Mouse (Mus musculus) hindbrain, embryonic 15.5 days (tissue): ENCODE results near the gene Prrc2a. TPM values are rescaled to one million over a fixed set of nuclear protein-coding genes. Genes with fewer than 3 reads are reported as not detected.

Experiments
- ATAC-seq: fragments of 200-750 bp; cut with Nextera tagmentation; 2 replicates; pipeline ENCODE4 v1.8.0; 2017; ENCODE audit warnings: low read depth, moderate number of reproducible peaks, moderate TSS enrichment; ENCODE audit not compliant: low FRiP score
- H3K27ac ChIP-seq: fragments of 300-500 bp; sonication (generic); replicated peaks from 2 replicates; pipeline ENCODE4 v1.5.1; 2015; ENCODE audit warnings: mild to moderate bottlenecking, inconsistent platforms
- H3K27me3 ChIP-seq: fragments of 300-500 bp; sonication (generic); 2 replicates; pipeline ENCODE4 v1.6.1; 2015; ENCODE audit warnings: control low read depth, inconsistent platforms
- H3K36me3 ChIP-seq: fragments of 300-500 bp; sonication (generic); 2 replicates; pipeline ENCODE4 v1.6.1; 2015; ENCODE audit warnings: control low read depth, inconsistent platforms
- H3K4me1 ChIP-seq: fragments of 300-500 bp; sonication (generic); replicated peaks from 2 replicates; pipeline ENCODE4 v1.6.1; 2015; ENCODE audit warnings: control low read depth, inconsistent platforms
- H3K4me2 ChIP-seq: fragments of 300-500 bp; sonication (generic); 2 replicates; pipeline ENCODE4 v1.6.1; 2015; ENCODE audit warnings: moderate library complexity, mild to moderate bottlenecking, inconsistent platforms
- H3K4me3 ChIP-seq: fragments of 300-500 bp; sonication (generic); 2 replicates; pipeline ENCODE4 v1.5.1; 2015; ENCODE audit warnings: mild to moderate bottlenecking, inconsistent platforms
- H3K9ac ChIP-seq: fragments of 300-500 bp; sonication (generic); 2 replicates; pipeline ENCODE4 v1.6.1; 2015; ENCODE audit warnings: inconsistent platforms
- H3K9me3 ChIP-seq: fragments of 300-500 bp; sonication (generic); 2 replicates; pipeline ENCODE4 v1.6.1; 2016; ENCODE audit warnings: control low read depth, inconsistent platforms
- WGBS: fragments of 180-500 bp; shearing (Covaris S2); methylation state at CpG from one replicate; pipeline ENCODE4 v1.1.7; 2015; 5-methylcytosine and 5-hydroxymethylcytosine counted together
- polyA plus RNA-seq: library from polyadenylated mRNA; unstranded; fragments of >200 nt; fragmentation: Nextera tagmentation; extraction: Ambion mirVana; gene quantifications from 2 replicates; pipeline ENCODE4 v1.2.1, GENCODE M21; 2015

Gene Prrc2a
- polyA plus RNA-seq, 1 experiment from 2014 or later, result 175 TPM

DNA sequence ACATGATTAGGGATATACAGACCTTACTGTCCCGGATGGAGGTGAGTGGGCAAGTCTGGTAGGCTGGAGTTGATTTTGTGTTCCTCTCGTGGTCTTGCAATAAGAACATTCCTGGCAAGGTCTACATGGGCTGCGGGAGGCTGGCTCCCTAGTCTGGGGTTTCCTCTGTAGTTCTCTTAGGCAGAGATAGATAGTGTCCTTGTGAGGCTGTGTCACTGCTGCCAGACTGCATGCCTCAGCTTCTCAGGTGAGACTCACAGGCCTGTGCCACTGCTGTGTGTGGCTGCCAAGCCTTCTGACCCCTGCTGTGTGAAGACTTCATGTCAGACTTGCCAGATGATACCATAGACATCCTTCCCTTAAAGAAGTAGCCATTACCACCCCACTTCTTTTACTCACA is 25.4 kb downstream of the Prrc2a start:
- H3K27ac ChIP-seq, result no peak overlapping the region
- no peak for ATAC-seq
- no peak overlapping the region for H3K4me2 ChIP-seq
- H3K4me3 ChIP-seq, result no peak overlapping the region
- peaks cover 59% of the 10 kb centered on the region for H3K36me3 ChIP-seq
- no peaks in the 10 kb centered on the region for H3K27me3 ChIP-seq
- H3K4me1 ChIP-seq, result peaks cover 29% of the 10 kb centered on the region
- no peak overlapping the region for H3K9ac ChIP-seq
- H3K9me3 ChIP-seq, result no peaks in the 10 kb centered on the region
- 97% methylated on average over 3 of the region's 3 CpGs for WGBS

DNA sequence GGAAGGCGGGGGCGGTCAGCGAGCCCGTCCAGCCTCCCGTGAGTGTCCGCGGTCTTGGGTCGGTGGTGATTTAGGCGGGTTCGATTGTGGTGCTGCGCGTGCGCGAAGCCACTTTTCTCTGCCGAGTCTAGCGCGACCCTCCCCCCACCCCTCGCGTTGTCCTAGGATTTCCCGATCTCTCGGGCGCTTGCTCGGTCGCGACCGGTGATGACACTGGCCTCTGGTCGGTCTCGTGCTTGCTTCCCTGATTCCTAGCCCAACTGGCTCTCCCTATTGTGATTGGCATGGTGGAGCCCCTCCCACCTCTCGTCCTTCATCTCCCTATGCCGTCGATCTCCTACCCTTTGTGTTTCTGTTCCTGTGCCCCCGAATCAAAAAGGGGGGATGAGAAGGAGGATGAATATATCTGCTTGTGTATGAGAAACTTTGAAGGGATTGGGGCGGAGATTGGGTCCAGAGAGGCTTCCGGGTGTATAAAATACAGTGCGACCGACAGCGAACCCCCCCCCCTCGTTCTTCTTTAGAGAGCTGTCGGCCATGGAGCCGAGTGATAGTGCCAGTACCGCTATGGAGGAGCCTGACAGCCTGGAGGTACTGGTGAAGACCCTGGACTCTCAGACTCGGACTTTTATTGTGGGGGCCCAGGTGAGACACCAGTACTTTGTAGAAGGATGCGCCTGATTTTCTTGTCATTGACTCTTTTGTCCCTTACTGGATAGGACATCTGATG is 28.9 kb downstream of the Prrc2a start:
- ATAC-seq, result peak; percentile 78
- WGBS, result under 1% methylated on average over 43 of the region's 43 CpGs
- peaks cover 29% of the 10 kb centered on the region for H3K4me1 ChIP-seq
- H3K4me2 ChIP-seq, result peak overlapping the region; percentile 91
- H3K9ac ChIP-seq, result peak overlapping the region; percentile 82
- peak overlapping the region; percentile 99 for H3K27ac ChIP-seq
- H3K4me3 ChIP-seq, result peak overlapping the region; percentile 88
- H3K36me3 ChIP-seq, result peaks cover 24% of the 10 kb centered on the region
- H3K27me3 ChIP-seq, result no peaks in the 10 kb centered on the region
- H3K9me3 ChIP-seq, result no peaks in the 10 kb centered on the region

DNA sequence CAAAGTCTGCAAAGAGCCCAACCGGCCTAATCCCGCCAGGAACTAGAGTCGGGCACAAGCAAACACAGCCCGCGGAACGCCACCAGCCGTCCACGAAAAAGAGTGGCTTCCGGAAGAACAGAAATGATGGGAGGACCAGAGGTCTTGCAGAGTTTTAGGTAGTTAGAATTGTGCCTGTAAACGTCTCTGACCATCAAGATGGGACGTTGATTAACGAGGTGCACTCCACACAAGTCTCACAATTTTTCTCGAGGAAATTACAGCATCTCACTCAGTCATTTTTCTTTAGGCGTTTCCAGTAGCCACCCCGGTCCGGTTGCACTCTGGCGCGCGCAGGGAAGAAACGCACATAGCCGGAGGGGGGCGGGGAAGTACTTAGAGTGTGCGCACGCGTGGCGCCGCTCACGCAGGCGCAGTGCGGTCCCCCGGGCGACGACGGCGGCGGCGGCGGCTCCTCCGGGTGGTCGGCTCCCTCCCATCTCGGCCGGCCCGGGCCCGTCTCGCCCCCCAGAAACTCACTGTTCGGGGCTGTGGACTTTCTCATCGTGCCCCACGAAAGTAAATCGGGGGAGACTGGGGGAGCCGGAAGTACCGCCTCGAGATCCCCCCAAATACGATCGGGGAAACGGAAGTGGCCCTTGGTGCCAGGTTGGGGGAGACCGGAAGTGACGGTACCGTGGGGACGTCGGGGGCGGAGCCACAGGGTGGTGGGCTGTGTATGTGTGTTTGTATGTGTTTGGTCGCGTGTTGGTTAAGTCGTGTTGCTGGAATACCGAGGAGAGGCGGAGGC is 29.7 kb downstream of the Prrc2a start, which contains the start of gene Bag6:
TSS of gene Bag6 (plus strand) at position 378 of the 790 bp plus-strand sequence.
- peak; percentile 96 for ATAC-seq
- H3K4me1 ChIP-seq, result peaks cover 29% of the 10 kb centered on the region
- H3K27me3 ChIP-seq, result no peaks in the 10 kb centered on the region
- H3K27ac ChIP-seq, result peak within 1 kb of the TSS; percentile 99
- H3K4me3 ChIP-seq, result peak within 1 kb of the TSS; percentile 88
- H3K9ac ChIP-seq, result peak within 1 kb of the TSS; percentile 82
- under 1% methylated on average over 65 of the region's 66 CpGs for WGBS
- peaks cover 16% of the 10 kb centered on the region for H3K36me3 ChIP-seq
- H3K4me2 ChIP-seq, result peak within 1 kb of the TSS; percentile 91
- H3K9me3 ChIP-seq, result no peaks in the 10 kb centered on the region

DNA sequence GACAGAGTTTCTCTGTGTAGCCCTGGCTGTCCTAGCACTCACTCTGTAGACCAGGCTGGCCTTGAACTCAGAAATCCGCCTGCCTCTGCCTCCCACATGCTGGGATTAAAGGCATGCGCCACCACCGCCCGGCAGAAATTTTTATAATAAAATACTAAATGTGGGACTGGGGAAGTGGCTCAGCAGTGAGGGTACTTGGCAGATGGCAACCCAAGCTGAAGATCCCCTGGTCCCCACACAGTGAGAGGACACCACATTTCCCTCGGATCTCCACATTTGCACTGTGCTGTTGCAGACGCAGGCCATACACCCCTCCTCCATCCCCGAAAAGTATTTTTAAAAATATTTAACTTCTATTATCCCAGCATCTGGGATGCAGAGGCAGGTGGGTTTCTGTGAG is 31.2 kb downstream of the Prrc2a start:
- 90% methylated on average over 7 of the region's 7 CpGs for WGBS
- Histone ChIP-seq H3K4me1 (peaks cover 29% of the 10 kb centered on the region), H3K9ac (no peak overlapping the region), H3K27ac (no peak overlapping the region), H3K27me3 (no peaks in the 10 kb centered on the region), H3K36me3 (peaks cover 6% of the 10 kb centered on the region; the same call in 1 of the 2 replicates), H3K4me3 (no peak overlapping the region), H3K9me3 (no peaks in the 10 kb centered on the region), H3K4me2 (no peak overlapping the region)
- ATAC-seq, result no peak

DNA sequence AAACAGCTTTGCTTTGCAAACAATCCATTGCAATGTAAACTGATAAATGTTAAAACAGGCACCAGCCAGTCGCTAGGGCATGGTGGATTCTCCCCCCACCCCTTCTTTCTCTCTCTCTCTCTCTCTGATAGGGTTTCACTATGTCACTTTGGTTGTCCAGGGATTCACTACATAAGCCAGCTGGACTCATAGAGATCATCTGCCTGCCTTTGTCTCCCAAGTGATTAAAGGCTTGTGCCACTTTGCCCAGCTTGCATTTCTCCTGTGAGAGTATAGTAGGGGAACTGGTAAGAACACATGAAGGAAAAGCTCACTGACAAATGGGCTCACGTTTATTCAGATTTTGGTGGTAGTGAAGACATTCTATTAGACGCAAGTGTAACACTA is 32.5 kb downstream of the Prrc2a start:
- H3K27ac ChIP-seq, result no peak overlapping the region
- H3K36me3 ChIP-seq, result 0 out of 2 replicates have a peak, but pooled peaks cover 5% of the 10 kb centered on the region
- ATAC-seq, result no peak
- no peak overlapping the region for H3K4me3 ChIP-seq
- H3K9me3 ChIP-seq, result no peaks in the 10 kb centered on the region
- no peak overlapping the region for H3K9ac ChIP-seq
- H3K27me3 ChIP-seq, result no peaks in the 10 kb centered on the region
- H3K4me1 ChIP-seq, result peaks cover 25% of the 10 kb centered on the region
- H3K4me2 ChIP-seq, result no peak overlapping the region
- WGBS, result 82% methylated on average over 3 of the region's 3 CpGs

DNA sequence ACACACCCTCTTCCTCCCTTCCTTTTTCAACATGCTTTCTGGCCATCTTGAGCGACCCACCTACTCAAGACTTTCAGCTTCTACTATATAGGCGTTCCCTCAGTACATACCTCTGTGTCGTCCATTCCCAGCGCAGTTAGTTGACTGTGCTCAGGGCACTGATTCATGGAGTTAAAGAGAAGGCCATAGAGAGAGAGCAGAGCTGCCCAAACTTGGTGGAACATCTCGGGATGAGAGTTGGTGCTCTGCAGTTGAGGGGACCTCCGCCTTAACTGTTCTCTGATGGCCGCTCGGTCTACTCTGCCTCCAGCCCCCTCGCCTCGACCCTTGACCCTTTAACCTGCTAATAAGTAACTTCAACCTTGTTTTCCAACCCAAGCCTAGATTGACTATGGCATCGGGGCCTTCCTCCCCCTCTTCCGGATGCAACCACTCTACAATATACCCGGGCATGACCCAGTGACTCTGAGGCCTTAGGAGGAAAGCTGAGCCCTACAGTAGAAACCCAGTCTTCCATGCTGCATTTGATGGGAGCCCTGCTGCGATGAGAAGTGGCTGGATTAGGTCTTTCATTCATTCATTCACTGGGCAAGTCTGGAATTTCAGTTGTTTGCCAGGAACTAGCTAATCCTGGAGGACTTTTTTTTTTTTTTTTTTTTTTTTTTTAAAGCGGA is 33.1 kb downstream of the Prrc2a start, which contains the start of gene Apom:
TSS of gene Apom (minus strand) at position 551 of the 674 bp plus-strand sequence.
- Histone ChIP-seq H3K9ac (no peak within 1 kb of the TSS), H3K27ac (no peak within 1 kb of the TSS), H3K9me3 (no peaks in the 10 kb centered on the region), H3K27me3 (no peaks in the 10 kb centered on the region), H3K4me3 (no peak within 1 kb of the TSS), H3K4me2 (no peak within 1 kb of the TSS), H3K36me3 (0 out of 2 replicates have a peak, but pooled peaks cover 5% of the 10 kb centered on the region), H3K4me1 (peaks cover 25% of the 10 kb centered on the region)
- no peak for ATAC-seq
- 82% methylated on average over 15 of the region's 15 CpGs for WGBS

DNA sequence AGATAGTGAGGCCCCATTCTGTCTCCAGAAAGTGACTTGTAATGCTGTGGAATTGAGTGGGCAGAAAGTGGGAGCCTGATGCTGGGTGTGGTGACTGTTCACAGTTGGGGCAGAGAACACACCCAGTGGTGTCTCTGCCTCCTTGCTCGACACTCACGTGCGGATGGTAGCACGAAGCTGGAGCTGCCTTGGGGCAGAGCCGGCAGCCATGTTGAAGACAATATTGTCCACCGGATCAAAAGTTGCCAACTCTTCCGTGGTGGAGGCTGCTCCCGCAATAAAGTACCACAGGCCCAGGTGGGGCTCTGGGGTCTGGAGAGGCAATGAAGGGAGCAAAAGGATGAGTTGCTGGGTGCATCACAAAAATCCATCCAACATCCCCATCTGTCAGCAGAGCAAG is 33.7 kb downstream of the Prrc2a start:
- no peak for ATAC-seq
- WGBS, result 90% methylated on average over 8 of the region's 8 CpGs

DNA sequence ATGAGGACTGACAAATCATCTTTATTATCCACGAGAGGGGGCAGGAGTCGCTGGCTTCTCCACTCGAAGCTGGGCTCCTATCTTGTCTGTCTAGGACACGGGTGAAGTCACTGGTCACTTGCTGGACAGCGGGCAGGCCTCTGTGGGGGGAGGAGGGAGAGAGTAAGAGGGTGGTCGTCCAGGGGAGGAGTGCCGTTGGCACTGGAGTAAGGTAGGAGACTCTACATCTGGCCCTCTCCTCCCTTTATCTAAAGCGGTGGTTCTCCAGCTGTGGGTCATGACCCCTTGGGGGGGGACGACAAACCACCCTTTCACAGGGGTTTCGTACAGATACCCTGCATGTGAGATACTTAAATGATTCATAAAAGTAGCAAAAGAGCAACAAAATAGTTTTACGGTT is 35.7 kb downstream of the Prrc2a start:
- peaks cover 34% of the 10 kb centered on the region for H3K4me1 ChIP-seq
- H3K4me2 ChIP-seq, result no peak overlapping the region
- ATAC-seq, result no peak
- no peaks in the 10 kb centered on the region for H3K27me3 ChIP-seq
- 64% methylated on average over 11 of the region's 11 CpGs for WGBS
- H3K9me3 ChIP-seq, result no peaks in the 10 kb centered on the region
- no peak overlapping the region for H3K27ac ChIP-seq
- H3K4me3 ChIP-seq, result no peak overlapping the region
- H3K9ac ChIP-seq, result no peak overlapping the region
- H3K36me3 ChIP-seq, result peaks cover 10% of the 10 kb centered on the region

More for the DNA sequence above, 33.7 kb downstream of the Prrc2a start:
- no peak overlapping the region for H3K4me2 ChIP-seq
- H3K36me3 ChIP-seq, result 0 out of 2 replicates have a peak, but pooled peaks cover 5% of the 10 kb centered on the region
- H3K4me3 ChIP-seq, result no peak overlapping the region
- no peaks in the 10 kb centered on the region for H3K27me3 ChIP-seq
- H3K9me3 ChIP-seq, result no peaks in the 10 kb centered on the region
- H3K9ac ChIP-seq, result no peak overlapping the region
- H3K27ac ChIP-seq, result no peak overlapping the region
- peaks cover 24% of the 10 kb centered on the region for H3K4me1 ChIP-seq

DNA sequence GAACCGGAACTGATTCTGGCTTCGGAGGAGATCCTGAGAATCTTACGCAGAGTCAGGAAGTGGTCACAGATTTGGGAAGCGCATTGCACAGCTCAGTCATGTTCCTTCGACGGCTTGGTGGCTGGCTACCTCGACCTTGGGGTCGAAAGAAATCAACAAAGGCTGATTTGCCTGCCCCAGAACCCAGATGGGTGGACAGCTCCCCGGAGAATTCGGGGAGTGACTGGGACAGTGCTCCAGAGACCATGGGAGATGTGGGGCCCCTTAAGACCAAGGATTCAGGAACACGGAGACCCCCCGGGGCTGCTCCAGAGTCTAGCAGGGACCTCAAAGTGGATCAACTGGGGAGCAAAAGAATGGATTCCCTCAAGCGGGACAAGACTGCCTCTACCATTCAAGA is 37.7 kb downstream of the Prrc2a start:
- Histone ChIP-seq H3K4me3 (peak overlapping the region; percentile 54), H3K9ac (peak overlapping the region; percentile 60), H3K4me1 (peaks cover 43% of the 10 kb centered on the region), H3K27me3 (no peaks in the 10 kb centered on the region), H3K36me3 (peaks cover 15% of the 10 kb centered on the region), H3K4me2 (peak overlapping the region; percentile 67), H3K27ac (peak overlapping the region; percentile 72), H3K9me3 (no peaks in the 10 kb centered on the region)
- ATAC-seq, result no peak
- WGBS, result 74% methylated on average over 13 of the region's 13 CpGs

DNA sequence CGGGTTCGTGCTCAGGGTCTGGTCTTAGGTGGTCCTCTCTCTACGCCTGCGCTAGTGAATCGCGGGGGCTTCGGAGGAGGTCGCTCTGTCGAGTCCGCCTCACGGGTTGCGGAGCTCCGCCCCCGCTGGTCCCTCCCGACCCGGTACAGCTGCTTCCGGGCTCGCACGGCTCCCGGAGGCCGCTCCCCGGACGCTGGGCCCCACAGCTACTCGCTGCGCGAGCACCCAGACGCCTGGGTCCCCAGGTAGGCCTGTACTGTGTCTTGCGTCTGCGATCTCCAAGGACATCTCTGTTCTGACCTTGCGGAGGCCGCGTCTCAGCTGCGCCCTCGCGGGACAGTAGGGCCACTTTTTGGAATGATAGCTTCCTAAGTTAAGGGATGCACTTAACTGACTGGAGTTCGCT is 38.5 kb downstream of the Prrc2a start, which contains the start of gene D17H6S53E:
TSS of gene D17H6S53E (plus strand) at position 168 of the 406 bp plus-strand sequence.
- ATAC-seq, result peak; percentile 49
- peaks cover 44% of the 10 kb centered on the region for H3K4me1 ChIP-seq

DNA sequence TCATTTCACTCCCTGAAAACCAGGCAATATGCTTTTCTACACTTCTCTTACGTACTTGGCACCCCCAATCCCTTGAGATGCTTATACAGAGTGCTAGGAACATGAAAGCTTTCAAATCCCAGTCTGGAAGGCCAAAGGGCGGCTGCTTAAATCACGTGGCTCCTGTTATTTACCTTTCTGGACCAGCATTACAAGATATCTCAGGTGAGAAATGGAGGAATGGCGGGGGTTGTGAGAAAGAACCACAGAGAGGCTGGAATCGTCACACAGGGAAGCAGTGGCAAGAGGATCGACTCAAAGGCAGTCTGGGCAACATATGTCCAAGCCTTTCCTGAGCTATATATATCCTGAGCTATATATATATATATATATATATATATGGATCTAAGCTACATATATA is 39.1 kb downstream of the Prrc2a start:
- 40% methylated on average over 6 of the region's 6 CpGs for WGBS

More for the DNA sequence above, 38.5 kb downstream of the Prrc2a start, which contains the start of gene D17H6S53E:
- Histone ChIP-seq H3K9me3 (no peaks in the 10 kb centered on the region), H3K27ac (peak within 1 kb of the TSS; percentile 72), H3K27me3 (no peaks in the 10 kb centered on the region), H3K36me3 (peaks cover 15% of the 10 kb centered on the region), H3K9ac (peak within 1 kb of the TSS; percentile 60), H3K4me3 (peak within 1 kb of the TSS; percentile 54), H3K4me2 (peak within 1 kb of the TSS; percentile 67)
- under 1% methylated on average over 36 of the region's 36 CpGs for WGBS

More for the DNA sequence above, 39.1 kb downstream of the Prrc2a start:
- peak overlapping the region; percentile 54 for H3K4me3 ChIP-seq
- H3K27ac ChIP-seq, result no peak overlapping the region
- H3K9me3 ChIP-seq, result no peaks in the 10 kb centered on the region
- H3K27me3 ChIP-seq, result no peaks in the 10 kb centered on the region
- no peak for ATAC-seq
- peak overlapping the region; percentile 60 for H3K9ac ChIP-seq
- H3K4me1 ChIP-seq, result peaks cover 46% of the 10 kb centered on the region
- H3K4me2 ChIP-seq, result peak overlapping the region; percentile 67
- H3K36me3 ChIP-seq, result peaks cover 15% of the 10 kb centered on the region
